Mouse (Mus musculus) left cerebral cortex, postnatal 4 days (tissue): Measurements from ENCODE around the gene Gm4924. TPM values are rescaled to one million over a fixed set of nuclear protein-coding genes. Genes with fewer than 3 reads are reported as not detected.

Experiments used
- DNase-seq: peaks from one replicate; pipeline ENCODE4 v3.0.0-alpha.2; 2022
- intact Hi-C: fragments of 180-260 bp; cut with DNase I; formaldehyde crosslinking; loops from one replicate; pipeline ENCODE4 v1.15.1; 2025
- total RNA-seq, 2 experiments: library from RNA; stranded (reverse); gene quantifications; 2 replicates each; pipeline ENCODE4 v1.2.3; 2021

Gm4924 gene
- 10 to 100 TPM in 1 of 2 experiments, 1 to 10 TPM in 1; 9.6 to 10.0 TPM for total RNA-seq

DNA sequence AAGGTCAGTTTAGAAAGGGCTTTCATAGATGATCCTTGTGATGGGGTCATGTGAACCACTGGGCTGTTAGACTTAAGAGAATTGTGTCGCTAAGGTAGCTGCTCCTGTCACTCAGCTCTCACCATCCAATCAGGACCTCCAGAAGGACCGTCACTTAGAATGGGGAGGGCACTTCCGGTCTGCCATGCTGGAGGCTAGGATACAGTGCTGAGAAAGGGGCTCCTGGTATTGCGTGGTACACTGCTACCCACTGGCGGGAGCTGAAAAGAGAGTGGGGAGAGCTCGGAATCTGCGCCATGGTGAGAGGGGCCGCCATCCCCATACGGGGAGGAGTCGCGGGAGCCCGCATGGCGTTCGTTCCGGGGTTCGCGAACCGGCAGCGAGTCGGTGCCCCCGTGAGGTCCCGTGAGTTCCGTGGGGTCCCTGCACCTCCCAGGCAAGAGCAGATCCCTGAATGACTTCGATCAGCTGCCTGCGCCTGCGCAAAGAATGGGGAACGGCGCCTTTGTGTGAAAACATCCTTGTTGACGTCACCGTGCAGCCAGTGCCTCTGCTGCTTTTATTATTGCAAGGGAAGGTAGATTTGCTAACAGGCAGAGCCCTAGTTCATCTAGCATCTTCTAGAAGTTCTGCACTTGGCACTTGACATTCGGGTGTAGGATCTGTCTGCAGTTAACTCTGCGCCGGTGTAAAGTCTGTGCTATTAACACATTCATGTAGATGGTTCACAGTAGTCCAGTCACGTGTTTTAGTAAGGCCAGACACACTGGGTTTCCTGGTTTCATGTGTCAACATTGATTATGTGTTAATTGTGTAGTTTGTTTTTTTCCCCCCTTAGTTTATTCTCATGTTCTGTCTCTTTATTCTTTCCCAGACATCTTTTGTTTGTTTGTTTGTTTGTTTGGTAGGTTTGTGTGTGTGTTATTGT, at the start of gene Gm4924:
Gene Gm4924, plus strand, starts transcription at position 173 of the 928 bp plus-strand sequence.
- intact Hi-C loops, result loop anchor here (10.0 kb wide), 1 partner anchor 110 kb away; the partner anchor contains the start of gene Zfp938
- DNase-seq, result peak; percentile 83

DNA sequence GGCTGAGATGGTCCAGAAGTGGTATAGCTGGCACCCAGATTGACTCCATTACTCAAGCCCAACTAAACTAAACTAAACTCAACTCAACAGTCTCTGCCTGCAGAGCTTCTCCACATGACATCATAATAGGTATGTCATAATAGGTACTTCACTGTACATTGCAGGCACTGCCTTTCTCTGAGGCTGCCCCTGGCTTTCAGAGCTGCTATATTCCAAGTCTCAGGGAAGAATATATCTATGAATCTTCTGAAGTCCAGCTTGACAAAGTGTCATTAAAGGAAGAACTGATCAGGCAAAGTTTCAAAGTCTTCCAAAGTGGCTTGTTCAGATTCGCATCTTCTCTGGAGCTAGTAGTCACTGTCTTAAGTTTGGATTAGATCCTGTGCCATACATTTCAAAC, 37.6 kb upstream of the Gm4924 start, which contains the start of gene 4932415D10Rik:
Gene 4932415D10Rik, minus strand, starts transcription at position 101 of the 400 bp plus-strand sequence.
- no peak for DNase-seq
- intact Hi-C loops, result no loop called here

DNA sequence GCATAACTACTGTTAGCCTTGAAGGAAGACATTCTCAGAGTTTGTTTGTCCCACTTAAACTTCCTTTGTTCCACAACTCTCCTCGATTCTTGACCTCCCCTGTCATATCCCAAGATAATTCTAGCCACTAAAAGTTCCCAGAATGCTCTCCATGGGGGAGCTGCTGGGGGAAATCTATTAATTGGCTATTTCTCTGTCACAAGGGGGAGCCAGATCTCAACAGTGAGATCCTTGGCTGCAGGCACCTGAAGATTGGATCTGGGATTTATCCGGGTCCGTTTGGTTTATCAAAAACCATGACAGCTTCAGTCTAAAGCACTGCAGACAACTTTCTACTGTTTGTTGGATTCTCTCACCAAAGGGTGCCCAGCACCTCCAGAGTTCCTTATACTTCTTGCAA, 33.9 kb upstream of the Gm4924 start:
- intact Hi-C loops, result no loop called here
- no peak for DNase-seq

DNA sequence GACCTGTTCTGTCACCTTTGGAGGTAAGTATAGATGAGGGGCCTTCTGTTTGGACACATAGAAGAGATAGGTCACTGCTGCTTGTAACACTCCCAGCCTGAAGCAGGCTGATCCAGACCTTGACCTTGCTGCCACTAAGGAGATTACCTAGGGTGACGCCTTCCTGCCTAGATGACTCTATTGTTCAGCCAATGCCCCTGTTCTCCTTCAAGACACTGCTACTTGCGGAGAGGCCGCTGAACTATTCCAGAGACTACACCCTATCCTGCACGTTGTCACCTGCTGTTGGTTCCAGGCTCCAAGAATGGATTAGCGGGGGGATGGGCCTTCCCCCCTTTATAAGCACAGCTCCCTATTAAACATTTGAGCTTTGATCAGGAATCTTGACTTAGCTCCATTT, 24.2 kb upstream of the Gm4924 start:
- no peak for DNase-seq
- intact Hi-C loops, result no loop called here

DNA sequence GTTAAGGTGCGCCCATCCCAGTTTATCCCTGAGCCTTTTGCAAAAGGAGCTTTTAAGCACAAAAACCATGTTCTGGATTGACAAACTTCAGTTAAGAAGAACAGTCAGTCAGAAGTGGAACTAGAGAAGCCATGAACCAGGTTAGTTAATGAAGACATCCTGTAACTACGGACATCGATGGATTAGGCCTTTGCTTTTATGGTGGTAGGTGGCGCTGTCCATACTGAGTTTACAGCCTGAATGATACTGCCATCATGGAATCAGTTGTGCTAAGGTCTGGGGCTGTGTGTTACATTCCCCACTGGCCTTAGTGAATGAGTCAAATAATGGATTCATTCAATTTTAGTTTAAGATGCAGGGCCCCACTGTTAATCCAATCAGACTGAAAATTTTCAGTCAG, 1.3 kb downstream of the Gm4924 start:
- intact Hi-C loops, result loop anchor here (10.0 kb wide), 1 partner anchor 111 kb away; the partner anchor contains the start of gene Zfp938
- no peak for DNase-seq

DNA sequence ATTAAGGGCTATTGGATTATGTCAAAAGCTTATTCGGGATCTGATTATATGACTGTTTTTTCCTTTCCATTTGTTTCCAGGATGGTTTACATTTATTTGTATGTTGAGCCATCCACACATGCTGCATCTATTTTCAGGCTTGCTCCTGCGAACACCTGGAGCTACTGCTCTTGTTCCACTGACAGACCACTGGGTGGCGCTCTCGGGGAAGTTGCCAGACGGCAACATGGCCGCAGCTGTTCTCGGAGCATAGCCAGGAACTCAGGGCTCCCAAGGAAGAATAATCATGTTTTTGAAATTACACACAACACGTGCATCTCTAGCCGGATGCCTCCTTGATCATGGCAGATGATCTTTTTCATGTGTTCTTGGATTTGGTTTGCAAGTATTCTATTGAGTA, 7.9 kb downstream of the Gm4924 start:
- DNase-seq, result no peak
- intact Hi-C loops, result no loop called here

DNA sequence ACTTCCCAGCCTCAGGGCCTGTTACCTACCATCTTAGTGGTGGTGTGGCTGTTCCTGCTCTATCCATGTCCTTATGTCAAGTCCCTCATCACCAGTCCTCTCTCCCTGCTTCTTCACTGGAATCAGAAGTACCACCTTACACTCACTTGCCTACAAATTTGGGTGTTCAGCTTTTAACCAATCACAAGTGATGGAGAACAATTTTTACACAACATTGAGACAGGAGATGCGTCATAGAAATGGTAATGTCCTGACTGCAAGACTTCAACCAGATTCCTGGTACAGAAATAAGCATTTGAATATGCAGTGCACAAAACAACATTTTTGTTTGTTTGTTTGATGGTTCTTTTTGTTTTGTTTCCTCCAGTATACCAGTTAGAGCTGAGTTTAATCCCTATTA, 28.9 kb downstream of the Gm4924 start:
- intact Hi-C loops, result no loop called here
- DNase-seq, result no peak

DNA sequence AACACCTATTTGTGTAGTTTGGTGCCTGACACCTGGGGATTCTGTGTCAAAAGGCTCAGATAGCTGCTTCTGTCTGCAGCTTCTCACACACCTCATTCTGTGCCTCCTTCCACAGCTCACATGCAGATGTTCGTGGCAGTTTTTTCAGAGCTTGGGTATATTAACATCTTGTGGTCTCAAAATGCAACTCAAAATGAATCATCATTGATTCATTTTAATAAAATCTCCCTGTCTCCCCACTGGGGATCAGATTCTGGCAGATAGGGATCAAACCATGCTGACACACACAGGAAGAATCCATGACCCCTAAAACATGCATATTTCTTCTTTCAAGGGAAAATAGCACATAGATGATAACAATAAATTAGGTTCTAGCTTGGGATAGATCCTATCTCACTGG, 55.5 kb downstream of the Gm4924 start:
- DNase-seq, result no peak

DNA sequence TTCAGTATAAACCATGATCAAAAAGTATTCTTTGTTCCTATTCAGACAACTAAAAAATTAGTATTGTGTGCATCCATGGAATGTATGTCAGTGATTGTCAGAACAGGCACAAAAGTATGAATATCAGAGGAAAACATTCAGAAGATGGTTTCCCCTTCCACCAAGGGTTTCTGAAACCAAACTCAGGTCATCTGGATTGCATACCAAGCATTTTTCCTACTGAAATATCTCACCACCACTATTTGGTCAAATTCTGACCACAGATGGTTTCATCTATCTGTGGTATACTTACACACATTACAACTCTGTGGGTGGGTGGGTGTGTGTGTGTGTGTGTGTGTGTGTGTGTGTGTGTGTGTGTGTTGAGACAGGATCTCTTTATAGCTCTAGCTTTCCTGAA, 69.6 kb downstream of the Gm4924 start:
- DNase-seq, result no peak
- intact Hi-C loops, result no loop called here

More for the DNA sequence above, 55.5 kb downstream of the Gm4924 start:
- intact Hi-C loops, result no loop called here

Other genes with a start within 250 kb of the Gm4924 start
- 10 to 100 TPM; 15.4 to 17.8 TPM for gene AU041133, start 226.2 kb upstream of the Gm4924 start, total RNA-seq
- gene Zfp938, start 113.0 kb upstream of the Gm4924 start, total RNA-seq, result 10 to 100 TPM; 18.3 to 18.6 TPM
- gene 4932415D10Rik, start 37.7 kb upstream of the Gm4924 start, total RNA-seq, result under 1 TPM; 0.04 to 0.08 TPM
- not detected for gene Gm1553, start 138.4 kb downstream of the Gm4924 start, total RNA-seq